Mouse (Mus musculus): Measurements from ENCODE around the gene Nol10. TPM values are rescaled to one million over a fixed set of nuclear protein-coding genes. Genes with fewer than 3 reads are reported as not detected.

Gene Nol10
- polyA plus RNA-seq, 1 experiment = 16.3 TPM

GRCm38 (mm10) chr12:17387332-17388135, 39.3 kb downstream of the Nol10 start:
- no peak for DNase-seq (ENCODE audit: low read depth)
- no peak for TF ChIP-seq POLR2A (IDR thresholded peaks at IDR 0.05; ENCODE audit: borderline replicate concordance, extremely low read depth, insufficient read depth, insufficient read length, poor library complexity, severe bottlenecking)
- TF ChIP-seq CTCF (IDR thresholded peaks at IDR 0.05; ENCODE audit: borderline replicate concordance, extremely low read depth, insufficient read depth, insufficient read length) = no peak

GRCm38 (mm10) chr12:17388136-17388437, 39.8 kb downstream of the Nol10 start:
- TF ChIP-seq CTCF (IDR thresholded peaks at IDR 0.05; ENCODE audit: borderline replicate concordance, extremely low read depth, insufficient read depth, insufficient read length) = no peak
- no peak for DNase-seq (ENCODE audit: low read depth)

GRCm38 (mm10) chr12:17390036-17390435, 41.8 kb downstream of the Nol10 start:
- no peak for DNase-seq (ENCODE audit: low read depth)
- TF ChIP-seq CTCF (IDR thresholded peaks at IDR 0.05; ENCODE audit: borderline replicate concordance, extremely low read depth, insufficient read depth, insufficient read length) = no peak
- no peak for TF ChIP-seq POLR2A (IDR thresholded peaks at IDR 0.05; ENCODE audit: borderline replicate concordance, extremely low read depth, insufficient read depth, insufficient read length, poor library complexity, severe bottlenecking)

- TF ChIP-seq POLR2A (IDR thresholded peaks at IDR 0.05; ENCODE audit: borderline replicate concordance, extremely low read depth, insufficient read depth, insufficient read length, poor library complexity, severe bottlenecking) (no peak), CTCF (IDR thresholded peaks at IDR 0.05; ENCODE audit: borderline replicate concordance, extremely low read depth, insufficient read depth, insufficient read length) (no peak)
- peak; percentile 39 for DNase-seq (ENCODE audit: low read depth)
Observed at GRCm38 (mm10) chr12:17390510-17390909, 42.3 kb downstream of the Nol10 start.

- DNase-seq (ENCODE audit: low read depth) = peak; percentile 37
Observed at GRCm38 (mm10) chr12:17393148-17393547, 44.9 kb downstream of the Nol10 start.

GRCm38 (mm10) chr12:17397150-17397549, 48.9 kb downstream of the Nol10 start:
- peak; percentile 91 for DNase-seq (ENCODE audit: low read depth)
- no peak for TF ChIP-seq POLR2A (IDR thresholded peaks at IDR 0.05; ENCODE audit: borderline replicate concordance, extremely low read depth, insufficient read depth, insufficient read length, poor library complexity, severe bottlenecking)
- no peak for TF ChIP-seq CTCF (IDR thresholded peaks at IDR 0.05; ENCODE audit: borderline replicate concordance, extremely low read depth, insufficient read depth, insufficient read length)

More at GRCm38 (mm10) chr12:17393148-17393547, 44.9 kb downstream of the Nol10 start:
- TF ChIP-seq POLR2A (IDR thresholded peaks at IDR 0.05; ENCODE audit: borderline replicate concordance, extremely low read depth, insufficient read depth, insufficient read length, poor library complexity, severe bottlenecking) (no peak), CTCF (IDR thresholded peaks at IDR 0.05; ENCODE audit: borderline replicate concordance, extremely low read depth, insufficient read depth, insufficient read length) (no peak)

GRCm38 (mm10) chr12:17401419-17401818, 53.2 kb downstream of the Nol10 start:
- TF ChIP-seq CTCF (IDR thresholded peaks at IDR 0.05; ENCODE audit: borderline replicate concordance, extremely low read depth, insufficient read depth, insufficient read length) (no peak), POLR2A (IDR thresholded peaks at IDR 0.05; ENCODE audit: borderline replicate concordance, extremely low read depth, insufficient read depth, insufficient read length, poor library complexity, severe bottlenecking) (no peak)
- DNase-seq (ENCODE audit: low read depth) = no peak

GRCm38 (mm10) chr12:17402116-17402515, 53.9 kb downstream of the Nol10 start:
- TF ChIP-seq CTCF (IDR thresholded peaks at IDR 0.05; ENCODE audit: borderline replicate concordance, extremely low read depth, insufficient read depth, insufficient read length) = no peak
- TF ChIP-seq POLR2A (IDR thresholded peaks at IDR 0.05; ENCODE audit: borderline replicate concordance, extremely low read depth, insufficient read depth, insufficient read length, poor library complexity, severe bottlenecking) = no peak
- no peak for DNase-seq (ENCODE audit: low read depth)

GRCm38 (mm10) chr12:17403998-17404397, 55.7 kb downstream of the Nol10 start:
- no peak for DNase-seq (ENCODE audit: low read depth)
- TF ChIP-seq CTCF (IDR thresholded peaks at IDR 0.05; ENCODE audit: borderline replicate concordance, extremely low read depth, insufficient read depth, insufficient read length) = no peak
- no peak for TF ChIP-seq POLR2A (IDR thresholded peaks at IDR 0.05; ENCODE audit: borderline replicate concordance, extremely low read depth, insufficient read depth, insufficient read length, poor library complexity, severe bottlenecking)

GRCm38 (mm10) chr12:17406825-17407224, 58.6 kb downstream of the Nol10 start:
- DNase-seq (ENCODE audit: low read depth) = no peak
- TF ChIP-seq POLR2A (IDR thresholded peaks at IDR 0.05; ENCODE audit: borderline replicate concordance, extremely low read depth, insufficient read depth, insufficient read length, poor library complexity, severe bottlenecking) (no peak), CTCF (IDR thresholded peaks at IDR 0.05; ENCODE audit: borderline replicate concordance, extremely low read depth, insufficient read depth, insufficient read length) (no peak)

GRCm38 (mm10) chr12:17408312-17408711, 60.1 kb downstream of the Nol10 start:
- no peak for TF ChIP-seq CTCF (IDR thresholded peaks at IDR 0.05; ENCODE audit: borderline replicate concordance, extremely low read depth, insufficient read depth, insufficient read length)
- no peak for TF ChIP-seq POLR2A (IDR thresholded peaks at IDR 0.05; ENCODE audit: borderline replicate concordance, extremely low read depth, insufficient read depth, insufficient read length, poor library complexity, severe bottlenecking)
- DNase-seq (ENCODE audit: low read depth) = no peak

GRCm38 (mm10) chr12:17411242-17411641, 63.0 kb downstream of the Nol10 start:
- TF ChIP-seq CTCF (IDR thresholded peaks at IDR 0.05; ENCODE audit: borderline replicate concordance, extremely low read depth, insufficient read depth, insufficient read length) (no peak), POLR2A (IDR thresholded peaks at IDR 0.05; ENCODE audit: borderline replicate concordance, extremely low read depth, insufficient read depth, insufficient read length, poor library complexity, severe bottlenecking) (no peak)
- DNase-seq (ENCODE audit: low read depth) = no peak
